Mouse (Mus musculus) neutrophil, adult 5-6 weeks (primary cell): ENCODE results near the gene Lce3f. TPM values are rescaled to one million over a fixed set of nuclear protein-coding genes. Genes with fewer than 3 reads are reported as not detected.

ENCODE experiments used
- ATAC-seq: fragments of 151-379, 151-347 bp; 2 replicates; pipeline ENCODE4 v1.8.0; 2017; ENCODE audit warnings: mild to moderate bottlenecking, moderate TSS enrichment; ENCODE audit not compliant: insufficient number of reproducible peaks, poor library complexity, low FRiP score, severe bottlenecking; ENCODE audit errors: extremely low read depth
- total RNA-seq: library from RNA; stranded (forward); fragments of 200-1000 nt; gene quantifications from 2 replicates; pipeline ENCODE4 v1.2.3, GENCODE M21; 2017

Lce3f gene
- not detected in 2 replicates for total RNA-seq

DNA sequence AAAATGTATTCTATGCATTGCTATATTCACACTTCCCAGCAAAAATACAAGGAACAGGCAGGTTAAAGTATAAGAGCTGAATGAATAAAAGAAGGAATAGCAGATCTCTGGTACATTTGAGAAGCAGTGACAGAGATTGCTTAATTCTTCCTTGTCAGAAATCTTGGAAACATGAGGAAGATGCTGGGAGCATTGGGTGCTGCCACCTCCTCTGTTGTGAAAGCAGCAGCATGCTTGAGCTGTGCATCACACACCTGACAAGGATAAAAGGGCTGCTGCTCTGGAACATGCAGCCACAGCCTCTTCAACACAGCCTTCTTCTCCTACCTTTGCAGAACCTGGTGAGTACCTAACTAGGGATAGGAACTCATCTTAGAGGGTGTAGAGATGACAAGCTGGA, at the start of gene Lce3f:
Lce3f (plus strand) TSS at position 301 of the 400 bp plus-strand sequence.
- no peak for ATAC-seq

DNA sequence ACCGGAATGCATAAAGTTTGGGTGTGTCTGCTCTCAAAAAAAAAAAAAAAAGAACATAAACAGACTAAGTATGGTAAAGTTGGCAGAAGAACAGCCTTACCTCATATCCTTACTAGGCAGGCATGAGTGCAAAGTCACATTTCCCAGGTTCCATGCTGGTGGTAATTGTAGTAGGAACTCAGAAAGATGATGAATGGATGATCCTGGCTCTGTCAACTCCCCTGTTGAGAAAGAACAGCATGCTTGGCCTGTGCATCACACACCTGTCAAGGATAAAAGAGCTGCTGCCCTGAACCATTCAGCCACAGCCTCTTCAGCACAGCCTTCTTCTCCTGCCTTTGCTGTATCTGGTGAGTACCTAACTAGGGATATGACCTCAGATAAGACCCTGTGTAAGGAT, 47.8 kb upstream of the Lce3f start, which contains the start of gene Lce3c:
Lce3c (plus strand) TSS at position 301 of the 400 bp plus-strand sequence.
- no peak for ATAC-seq

DNA sequence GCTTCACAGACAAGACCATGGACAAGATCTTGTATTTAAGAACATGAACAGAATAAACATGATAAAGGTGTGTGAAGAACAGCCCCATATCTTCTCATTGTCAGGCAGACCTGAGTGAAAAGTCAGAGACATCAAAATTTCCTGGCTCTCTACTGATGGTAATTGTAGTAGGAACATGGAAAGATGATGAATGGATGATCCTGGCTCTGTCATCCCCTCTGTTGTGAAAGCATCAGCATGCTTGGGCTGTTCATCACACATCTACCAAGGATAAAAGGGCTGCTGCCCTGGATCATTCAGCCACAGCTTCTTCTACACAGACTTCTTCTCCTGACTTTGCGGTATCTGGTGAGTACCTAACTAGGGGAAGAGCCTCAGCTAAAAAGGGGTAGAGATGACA, 34.9 kb upstream of the Lce3f start, which contains the start of gene Lce3d:
Lce3d (plus strand) TSS at position 301 of the 400 bp plus-strand sequence.
- no peak for ATAC-seq

DNA sequence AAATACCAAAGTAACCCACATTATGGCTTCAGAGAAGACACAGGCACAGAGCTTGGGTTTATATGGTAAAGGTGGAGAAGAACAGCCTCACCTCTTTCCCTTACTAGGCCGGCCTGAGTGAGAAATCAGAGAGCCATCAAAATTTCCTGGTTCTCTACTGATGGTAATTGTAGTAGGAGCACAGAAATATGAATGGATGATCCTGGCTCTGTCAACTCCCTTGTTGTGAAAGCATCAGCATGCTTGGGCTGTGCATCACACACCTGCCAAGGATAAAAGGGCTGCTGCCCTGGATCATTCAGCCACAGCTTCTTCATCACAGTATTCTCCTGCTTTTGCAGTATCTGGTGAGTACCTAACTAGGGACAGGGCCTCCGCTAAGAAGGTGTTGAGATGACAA, 25.3 kb upstream of the Lce3f start, which contains the start of gene Lce3e:
Lce3e (plus strand) TSS at position 301 of the 400 bp plus-strand sequence.
- ATAC-seq, result no peak

DNA sequence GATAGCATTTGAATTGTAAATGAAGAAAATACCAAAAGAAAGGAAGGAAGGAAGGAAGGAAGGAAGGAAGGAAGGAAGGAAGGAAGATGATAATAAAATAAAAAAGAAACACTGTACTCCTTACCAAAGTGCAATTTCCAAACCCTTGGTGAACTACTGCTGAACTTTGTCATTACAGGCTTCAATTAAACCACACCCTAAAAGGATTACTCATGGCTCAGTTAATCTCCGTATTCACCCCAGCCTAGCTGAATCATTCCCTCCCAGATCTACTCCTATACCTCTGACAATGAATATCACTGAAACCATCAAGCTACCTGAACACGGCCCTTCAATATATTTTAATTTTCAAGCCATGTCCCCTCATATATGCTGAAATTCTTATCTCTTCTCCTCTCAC, 13.5 kb upstream of the Lce3f start:
- no peak for ATAC-seq

DNA sequence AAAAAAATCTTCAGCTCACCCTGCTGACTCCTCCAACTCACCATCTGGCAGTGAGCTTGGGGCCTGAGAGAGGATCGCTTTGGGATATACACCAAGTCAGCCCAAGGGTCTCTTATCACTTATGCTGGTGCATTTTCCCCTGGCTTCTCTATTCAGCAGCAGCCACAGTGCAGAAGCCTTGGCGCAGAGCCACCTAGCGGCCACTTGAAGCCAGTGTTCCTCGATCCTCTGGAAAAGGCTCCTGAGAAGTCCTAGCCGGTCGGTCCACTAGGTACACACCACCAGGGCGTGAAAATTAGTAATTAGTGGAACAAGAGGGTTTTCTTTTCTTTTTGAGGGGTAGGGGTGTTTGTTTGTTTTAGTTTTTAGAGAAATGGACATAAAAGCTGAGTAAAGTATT, 6.7 kb downstream of the Lce3f start:
- ATAC-seq, result no peak

DNA sequence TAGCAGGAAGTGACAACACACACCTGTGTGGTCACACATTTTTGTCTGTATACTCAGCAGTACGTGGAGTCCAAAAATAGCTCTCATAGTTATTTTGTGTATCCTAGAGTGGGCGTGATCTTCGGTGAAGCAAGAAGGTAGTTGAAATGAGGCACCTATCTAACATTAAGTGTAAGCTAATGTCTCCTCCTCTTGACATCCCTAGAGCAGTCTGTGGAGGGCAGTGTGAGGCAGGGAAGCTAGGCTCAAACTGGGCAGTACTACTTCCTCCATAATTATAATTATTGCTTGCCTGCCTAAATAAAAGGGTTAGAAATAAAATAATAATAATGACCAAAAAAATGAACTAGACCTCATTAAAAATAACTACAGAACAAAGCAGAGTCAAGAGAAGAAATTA, 8.6 kb downstream of the Lce3f start:
- ATAC-seq, result no peak

DNA sequence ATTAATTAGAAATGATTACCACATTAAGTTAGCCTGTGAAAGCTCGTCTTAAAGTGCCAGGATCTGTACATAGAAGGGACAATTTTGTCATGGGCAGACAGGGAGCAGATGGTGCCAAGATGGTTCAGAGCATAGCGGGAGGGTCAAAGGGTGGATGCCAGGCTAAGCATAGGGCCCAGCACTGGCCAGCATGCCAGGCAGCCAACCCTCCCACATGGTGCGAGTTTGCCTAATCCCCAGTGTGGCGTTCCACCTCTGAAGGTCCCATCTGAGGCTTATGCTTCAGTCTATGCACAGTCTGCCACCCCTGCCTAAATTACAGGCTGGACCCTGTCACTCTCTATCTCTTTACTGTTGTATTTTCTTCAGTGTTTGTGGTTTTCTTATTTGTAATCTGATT, 10.8 kb downstream of the Lce3f start:
- no peak for ATAC-seq

DNA sequence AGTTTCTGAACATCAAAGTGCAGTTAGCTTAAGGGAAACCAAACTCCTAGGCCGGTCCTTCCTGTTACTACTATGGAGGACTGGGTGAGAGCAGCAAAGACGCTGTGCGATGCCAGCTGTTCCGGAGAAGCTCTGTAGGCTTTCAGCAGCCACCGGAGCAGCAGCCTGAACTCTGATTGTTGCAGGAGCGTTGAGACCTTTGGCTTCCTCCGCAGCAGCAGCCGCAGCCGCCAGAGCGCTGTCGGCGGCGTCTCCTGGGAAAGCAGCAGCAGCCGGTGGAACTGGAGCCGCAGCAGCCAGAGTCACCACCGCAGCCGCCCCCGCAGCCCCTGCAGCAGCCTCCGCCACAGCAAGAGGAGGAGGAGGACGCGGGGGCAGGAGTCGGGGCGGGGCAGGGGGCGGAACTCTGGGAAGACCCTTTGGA, 22.4 kb downstream of the Lce3f start:
- ATAC-seq, result no peak

DNA sequence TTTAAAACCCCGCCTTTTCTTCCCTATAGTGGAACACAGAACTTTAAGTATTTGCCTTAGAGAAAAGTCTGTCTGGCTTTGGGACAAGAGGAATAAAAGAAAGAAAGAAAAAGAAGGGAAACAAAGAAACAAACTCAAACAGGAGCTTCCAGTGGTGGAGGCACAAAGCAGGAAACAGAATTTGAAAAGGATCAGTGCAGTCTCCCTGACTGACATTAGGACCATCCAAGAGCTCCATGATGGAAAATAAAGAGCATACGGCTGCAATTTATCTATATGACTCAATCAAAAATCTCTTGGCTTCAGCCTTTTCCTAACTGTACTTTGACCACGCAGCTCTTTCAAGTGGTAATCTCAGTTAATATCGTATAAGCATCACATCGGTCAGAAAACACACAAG, 22.8 kb downstream of the Lce3f start:
- ATAC-seq, result no peak

DNA sequence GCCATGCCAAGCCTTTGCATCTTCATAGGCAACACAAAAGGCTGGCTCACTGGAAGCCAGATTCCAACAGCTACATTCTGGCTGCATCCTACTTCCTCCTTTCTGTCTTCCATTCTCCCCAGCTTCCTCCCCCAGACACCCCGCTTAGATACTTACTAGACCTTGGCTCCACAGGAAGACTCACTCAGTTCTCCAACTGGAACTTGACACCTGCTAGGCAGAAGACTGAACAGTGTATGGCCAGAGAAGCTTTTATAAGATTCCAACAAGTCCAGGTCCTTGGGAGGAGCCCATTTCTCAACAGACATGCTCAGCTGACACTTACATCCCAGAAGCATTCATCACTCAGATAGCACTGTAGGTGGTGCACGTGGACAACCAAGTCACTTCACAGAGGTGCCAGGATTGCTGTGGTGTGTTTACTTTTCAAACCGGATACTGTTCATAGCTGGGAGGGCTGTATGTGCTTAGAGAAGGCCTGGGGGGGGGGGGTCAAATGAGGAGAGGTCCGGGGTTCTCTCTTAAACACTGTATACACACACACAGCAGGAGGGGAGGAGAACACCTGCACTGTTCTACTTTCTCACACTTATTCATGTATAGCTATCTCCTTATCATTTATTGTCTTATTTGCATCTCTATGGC, 23.6 kb downstream of the Lce3f start, which contains the start of gene Crct1:
Crct1 (minus strand) TSS at position 228 of the 645 bp plus-strand sequence.
- no peak for ATAC-seq

DNA sequence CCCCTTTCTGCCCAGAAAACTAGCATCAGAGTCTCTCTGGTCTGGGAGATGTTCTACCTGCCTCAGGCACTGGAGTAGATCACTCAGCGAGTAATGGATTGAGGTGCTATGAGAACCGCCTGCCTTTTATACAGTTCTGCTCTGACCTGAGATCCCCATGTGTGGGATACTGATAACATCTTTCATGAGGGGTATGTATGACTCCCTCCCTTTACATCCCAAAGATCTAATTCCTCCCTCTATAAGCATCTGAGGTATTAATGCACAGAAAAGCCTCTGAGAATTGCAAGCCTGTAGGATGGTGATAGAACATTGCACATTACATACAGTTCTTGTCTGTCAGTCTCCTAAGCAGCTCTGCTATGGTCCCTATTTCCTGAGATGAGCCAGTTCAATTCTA, 26.9 kb downstream of the Lce3f start, which contains the start of gene Lce1m:
Lce1m (minus strand) TSS at position 101 of the 400 bp plus-strand sequence.
- ATAC-seq, result no peak

DNA sequence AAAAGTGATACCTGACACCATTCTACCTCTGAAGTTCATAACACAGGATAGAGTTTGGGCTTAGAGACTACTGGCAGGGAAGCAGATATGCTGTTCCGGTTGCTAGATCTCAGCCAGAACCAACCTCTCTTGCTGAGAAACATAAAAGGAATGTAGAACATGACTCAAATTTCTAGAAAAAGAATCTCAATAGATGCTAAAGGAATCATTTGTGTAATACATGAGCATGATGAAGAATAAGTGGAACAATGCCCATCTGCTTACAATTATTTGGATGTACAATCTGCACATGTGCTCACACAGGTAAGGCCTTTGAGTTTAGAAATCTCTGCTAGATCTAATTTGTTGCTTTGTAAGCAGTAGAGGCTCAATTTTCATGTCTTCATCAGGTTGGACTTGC, 29.1 kb downstream of the Lce3f start:
- ATAC-seq, result no peak

DNA sequence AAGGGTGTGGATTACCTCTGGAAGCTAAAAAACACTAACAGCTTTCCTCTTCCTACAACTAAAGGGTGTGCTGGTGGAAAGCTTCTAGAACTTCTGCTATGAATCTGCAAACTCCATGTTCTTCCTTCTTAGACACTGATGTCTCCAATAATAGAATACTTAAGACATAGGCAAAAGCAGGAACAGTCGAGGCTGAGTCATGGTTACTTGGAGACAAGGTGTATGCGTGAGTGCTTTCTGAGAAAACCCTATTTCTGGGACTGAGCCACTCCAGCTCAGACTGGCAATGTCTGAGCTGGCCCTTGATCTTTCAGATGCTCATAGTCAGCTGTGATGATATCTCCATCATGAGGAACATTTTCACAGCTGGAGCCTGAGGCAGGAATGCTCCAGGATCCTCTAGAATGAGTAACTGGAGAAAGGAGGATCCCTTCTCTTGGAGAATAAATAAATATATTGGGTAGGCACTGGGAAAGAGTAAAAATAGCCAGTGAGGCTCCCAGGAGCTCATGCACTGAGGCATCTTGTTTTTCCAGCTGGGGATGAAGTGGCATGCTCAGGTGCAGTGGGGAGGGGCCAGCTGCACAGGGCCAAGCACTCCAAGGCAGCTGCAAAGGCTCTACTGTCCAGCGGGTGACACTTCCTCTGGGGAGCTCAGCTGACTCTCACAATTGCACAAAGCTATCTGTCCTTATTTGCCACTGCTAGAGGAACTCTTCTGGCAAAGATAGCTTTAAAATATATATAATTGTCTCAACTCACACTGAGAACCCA, 31.6 kb downstream of the Lce3f start:
- ATAC-seq, result no peak

DNA sequence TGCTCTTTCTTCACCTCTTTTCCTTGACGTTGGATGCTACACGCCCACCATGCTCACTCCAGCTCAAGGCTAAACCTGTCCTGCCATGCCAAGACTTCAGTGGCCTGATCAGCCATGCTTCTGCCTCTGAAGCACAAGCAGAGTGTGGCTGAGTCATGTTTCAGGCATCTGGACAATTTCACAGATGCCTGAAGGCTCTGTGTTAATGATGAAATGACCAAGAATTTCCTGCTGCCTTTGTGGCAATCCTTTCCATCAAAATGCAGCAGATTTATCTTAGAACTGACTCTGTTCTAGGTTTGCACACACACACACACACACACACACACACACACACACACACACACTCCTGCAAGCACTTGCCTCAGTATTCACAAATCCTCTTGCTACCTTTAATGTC, 33.5 kb downstream of the Lce3f start:
- no peak for ATAC-seq

DNA sequence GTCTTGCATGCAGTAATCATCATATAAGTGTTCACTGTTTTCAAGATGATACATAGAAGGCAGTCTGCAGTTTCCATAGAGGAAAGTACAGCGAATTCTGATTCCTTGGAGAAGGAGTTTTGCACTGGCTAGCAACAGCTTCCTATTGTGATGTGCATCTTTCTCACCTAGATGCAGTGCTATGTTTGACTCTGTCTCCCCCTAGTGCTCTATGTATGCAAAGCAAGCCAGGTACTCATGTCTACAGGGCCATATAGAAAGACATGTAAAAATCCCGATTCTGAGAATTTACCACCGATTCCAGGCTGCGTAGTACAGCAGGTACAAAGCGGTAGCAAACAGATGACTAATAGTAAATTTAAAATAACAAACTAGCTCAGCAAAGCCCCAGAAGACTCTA, 39.4 kb downstream of the Lce3f start:
- ATAC-seq, result no peak
